Mouse (Mus musculus): ENCODE results near the gene Itpripl1. TPM values are rescaled to one million over a fixed set of nuclear protein-coding genes. Genes with fewer than 3 reads are reported as not detected.
"Not testable (repeated sequence)": the region's sequence is repeated elsewhere in the genome, so short reads cannot be mapped to it uniquely, and the experiment has no call there.

Itpripl1 gene
- total and polyA plus RNA-seq, 2 experiments from 2014 or later: 7.0 to 11.2 TPM

DNA sequence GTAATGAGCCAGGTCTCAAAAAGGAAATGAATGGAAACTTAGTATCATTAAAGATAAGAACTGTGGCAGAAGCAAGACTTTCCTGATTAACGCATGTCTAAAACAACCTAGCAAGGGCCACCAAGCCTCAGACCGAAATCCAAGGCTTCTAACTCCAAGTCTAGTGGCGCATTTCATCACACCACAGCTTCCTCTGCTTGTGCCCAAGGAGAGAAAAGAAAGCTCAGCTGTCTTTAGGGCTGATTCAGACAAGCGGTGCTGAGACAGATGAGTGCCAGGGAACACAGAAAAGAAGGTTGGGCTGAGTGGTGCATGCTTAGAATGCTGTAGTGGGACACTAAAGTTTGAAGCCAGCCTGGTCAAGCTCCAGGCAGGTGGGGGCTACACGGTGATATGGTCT, 14.3 kb downstream of the Itpripl1 start:
- no peaks in the 10 kb centered on the region for H3K27me3 ChIP-seq (ENCODE audit: insufficient read depth, low read length)
- no peak overlapping the region for H3K9ac ChIP-seq (replicated peaks; ENCODE audit: low read length, poor library complexity, severe bottlenecking)
- no peaks in the 10 kb centered on the region for H3K36me3 ChIP-seq (ENCODE audit: insufficient read depth, low read length)
- H3K4me2 ChIP-seq (ENCODE audit: low read depth, low read length, poor library complexity, severe bottlenecking): no peak overlapping the region
- H3K9me3 ChIP-seq (ENCODE audit: low read length): no peaks in the 10 kb centered on the region
- DNase-seq (ENCODE audit: low spot score): no peak
- ATAC-seq (ENCODE audit: low FRiP score): no peak
- no peak overlapping the region for H3K27ac ChIP-seq (ENCODE audit: low read depth, low read length)
- no peak overlapping the region for H3K4me3 ChIP-seq (ENCODE audit: low read depth, low read length)
- WGBS: 81% methylated on average over 5 of the region's 5 CpGs
- no peaks in the 10 kb centered on the region for H3K4me1 ChIP-seq (ENCODE audit: insufficient read depth, low read length)
- TF ChIP-seq CTCF (IDR thresholded peaks at IDR 0.05): no peak

DNA sequence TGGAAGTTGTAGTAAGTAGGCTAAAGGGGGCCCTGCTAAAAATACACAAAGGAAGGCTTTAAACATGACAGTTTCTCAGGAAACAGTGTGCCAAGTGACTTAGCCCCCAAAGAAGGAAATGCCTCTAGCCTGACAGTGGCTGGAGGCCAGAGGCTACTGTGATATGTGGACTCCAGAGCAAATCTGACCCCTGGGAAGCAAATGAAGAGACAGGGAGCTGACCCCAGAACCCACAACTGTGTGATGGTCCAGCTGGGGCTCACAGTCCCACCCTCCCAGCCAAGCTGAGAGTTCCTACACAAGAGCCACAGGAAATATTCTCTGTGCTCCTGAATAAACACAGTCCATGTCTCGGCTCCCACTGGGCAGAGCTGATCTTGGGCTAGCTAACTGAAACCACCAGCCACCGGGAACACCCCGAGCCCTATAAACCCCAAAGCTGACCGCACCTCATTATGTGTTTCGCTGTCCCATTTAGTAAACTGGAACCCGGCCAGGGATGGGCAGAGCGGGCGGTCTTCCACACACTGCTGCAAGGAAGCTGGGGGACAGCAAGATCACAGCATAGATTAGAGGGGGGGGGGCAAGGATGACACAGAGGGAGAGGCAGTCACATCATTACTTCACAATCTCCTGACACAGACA, 21.5 kb downstream of the Itpripl1 start:
- H3K9ac ChIP-seq (replicated peaks; ENCODE audit: low read length, poor library complexity, severe bottlenecking): no peak overlapping the region
- H3K27ac ChIP-seq (ENCODE audit: low read depth, low read length): no peak overlapping the region
- TF ChIP-seq CTCF (IDR thresholded peaks at IDR 0.05): no peak
- H3K4me2 ChIP-seq (ENCODE audit: low read depth, low read length, poor library complexity, severe bottlenecking): no peak overlapping the region
- DNase-seq (ENCODE audit: low spot score) (peak; percentile 5), ATAC-seq (ENCODE audit: low FRiP score) (no peak)
- no peaks in the 10 kb centered on the region for H3K4me1 ChIP-seq (ENCODE audit: insufficient read depth, low read length)
- H3K36me3 ChIP-seq (ENCODE audit: insufficient read depth, low read length): no peaks in the 10 kb centered on the region
- H3K4me3 ChIP-seq (ENCODE audit: low read depth, low read length): no peak overlapping the region
- H3K27me3 ChIP-seq (ENCODE audit: insufficient read depth, low read length): no peaks in the 10 kb centered on the region
- WGBS: 89% methylated on average over 8 of the region's 8 CpGs
- no peaks in the 10 kb centered on the region for H3K9me3 ChIP-seq (ENCODE audit: low read length)

DNA sequence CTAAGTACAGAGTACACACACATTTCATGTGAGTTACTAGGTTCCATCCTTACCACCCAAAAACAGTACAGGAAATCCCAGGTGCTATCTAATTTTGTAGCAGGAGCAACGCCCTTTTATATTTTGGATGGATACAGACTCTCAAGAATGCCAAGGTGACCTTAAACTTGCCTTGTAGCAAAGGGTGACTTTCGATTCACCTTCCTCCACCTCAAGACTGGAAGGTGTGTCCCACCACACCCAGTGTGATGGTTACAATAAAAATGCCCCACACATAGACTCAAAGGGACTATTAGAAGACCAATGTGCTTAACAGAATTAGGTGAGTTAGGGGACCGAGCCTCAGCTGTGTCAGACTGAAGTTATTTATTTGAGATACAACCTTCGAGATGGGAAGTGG, 34.3 kb downstream of the Itpripl1 start:
- Histone ChIP-seq H3K4me1 (ENCODE audit: insufficient read depth, low read length) (no peaks in the 10 kb centered on the region), H3K4me2 (ENCODE audit: low read depth, low read length, poor library complexity, severe bottlenecking) (no peak overlapping the region), H3K4me3 (ENCODE audit: low read depth, low read length) (no peak overlapping the region), H3K36me3 (ENCODE audit: insufficient read depth, low read length) (peaks cover 11% of the 10 kb centered on the region), H3K9ac (replicated peaks; ENCODE audit: low read length, poor library complexity, severe bottlenecking) (no peak overlapping the region), H3K9me3 (ENCODE audit: low read length) (no peaks in the 10 kb centered on the region), H3K27me3 (ENCODE audit: insufficient read depth, low read length) (no peaks in the 10 kb centered on the region), H3K27ac (ENCODE audit: low read depth, low read length) (no peak overlapping the region)
- no peak for TF ChIP-seq CTCF (IDR thresholded peaks at IDR 0.05)
- ATAC-seq (ENCODE audit: low FRiP score) (no peak), DNase-seq (ENCODE audit: low spot score) (no peak)
- 96% methylated on average over 4 of the region's 4 CpGs for WGBS

DNA sequence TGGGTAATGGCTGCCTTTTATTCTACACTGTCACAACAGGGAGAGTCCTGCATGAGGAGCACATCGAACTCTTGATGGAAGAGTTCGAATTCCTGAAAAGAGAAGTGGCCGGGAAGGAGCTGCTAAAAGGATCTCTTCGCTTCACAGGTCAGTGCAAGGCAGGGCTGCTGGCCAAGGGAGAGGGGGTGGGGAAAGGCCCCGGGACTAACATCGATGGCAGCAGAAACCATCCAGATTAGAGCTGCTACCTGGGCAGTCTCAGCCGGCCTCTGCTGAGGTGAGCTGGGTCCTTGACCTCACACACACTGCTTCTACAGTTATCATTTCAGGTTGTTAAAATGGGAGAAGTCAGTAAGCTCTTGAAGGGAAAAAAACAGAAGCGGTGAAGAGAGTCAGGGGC, 51.2 kb downstream of the Itpripl1 start:
- 0 out of 2 replicates have a peak, but pooled peaks cover 3% of the 10 kb centered on the region for H3K36me3 ChIP-seq (ENCODE audit: insufficient read depth, low read length)
- H3K9ac ChIP-seq (replicated peaks; ENCODE audit: low read length, poor library complexity, severe bottlenecking): no peak overlapping the region
- TF ChIP-seq CTCF (IDR thresholded peaks at IDR 0.05): no peak
- no peak overlapping the region for H3K4me3 ChIP-seq (ENCODE audit: low read depth, low read length)
- no peak overlapping the region for H3K4me2 ChIP-seq (ENCODE audit: low read depth, low read length, poor library complexity, severe bottlenecking)
- no peak for DNase-seq (ENCODE audit: low spot score)
- H3K9me3 ChIP-seq (ENCODE audit: low read length): no peaks in the 10 kb centered on the region
- no peak overlapping the region for H3K27ac ChIP-seq (ENCODE audit: low read depth, low read length)
- H3K4me1 ChIP-seq (ENCODE audit: insufficient read depth, low read length): no peaks in the 10 kb centered on the region
- H3K27me3 ChIP-seq (ENCODE audit: insufficient read depth, low read length): no peaks in the 10 kb centered on the region
- 75% methylated on average over 8 of the region's 8 CpGs for WGBS
- no peak for ATAC-seq (ENCODE audit: low FRiP score)

DNA sequence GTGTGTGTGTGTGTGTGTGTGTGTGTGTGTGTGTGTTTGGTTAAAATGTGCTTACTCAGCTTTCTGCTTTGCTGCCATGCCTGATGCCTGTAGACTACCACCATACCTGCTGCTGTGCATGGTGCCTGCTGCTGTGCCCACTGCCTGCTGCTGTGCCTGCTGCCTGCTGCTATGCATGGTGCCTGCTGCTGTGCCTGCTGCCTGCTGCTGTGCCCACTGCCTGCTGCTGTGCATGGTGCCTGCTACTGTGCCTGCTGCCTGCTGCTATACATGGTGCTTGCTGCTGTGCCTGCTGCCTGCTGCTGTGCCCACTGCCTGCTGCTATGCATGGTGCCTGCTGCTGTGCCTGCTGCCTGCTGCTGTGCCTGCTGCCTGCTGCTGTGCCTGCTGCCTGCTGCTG, 53.1 kb downstream of the Itpripl1 start:
- H3K9ac ChIP-seq (replicated peaks; ENCODE audit: low read length, poor library complexity, severe bottlenecking); DNase-seq (ENCODE audit: low spot score); H3K27me3 ChIP-seq (ENCODE audit: insufficient read depth, low read length); H3K4me2 ChIP-seq (ENCODE audit: low read depth, low read length, poor library complexity, severe bottlenecking); ATAC-seq (ENCODE audit: low FRiP score); H3K36me3 ChIP-seq (ENCODE audit: insufficient read depth, low read length); H3K4me1 ChIP-seq (ENCODE audit: insufficient read depth, low read length); H3K4me3 ChIP-seq (ENCODE audit: low read depth, low read length); H3K27ac ChIP-seq (ENCODE audit: low read depth, low read length); H3K9me3 ChIP-seq (ENCODE audit: low read length): not testable (repeated sequence)

Other genes starting within 250 kb of the Itpripl1 start
- 41.5 and 45.7 TPM in 2 replicates for gene Sppl2a, start 210.2 kb downstream of the Itpripl1 start, total RNA-seq (2014; rRNA removed)
- 27.1 and 28.0 TPM in 2 replicates for gene Sppl2a, start 210.2 kb downstream of the Itpripl1 start, polyA plus RNA-seq (2015; fragmentation: Nextera tagmentation; extraction: Ambion mirVana)
- 13.1 and 17.0 TPM in 2 replicates for gene Ap4e1, start 134.7 kb downstream of the Itpripl1 start, total RNA-seq (2014; rRNA removed)
- 5.9 and 7.0 TPM in 2 replicates for gene Ap4e1, start 134.7 kb downstream of the Itpripl1 start, polyA plus RNA-seq (2015; fragmentation: Nextera tagmentation; extraction: Ambion mirVana)
- gene Blvra, start 72.8 kb downstream of the Itpripl1 start, total RNA-seq (2014; rRNA removed): 9.4 and 12.1 TPM in 2 replicates
- 29.4 and 30.6 TPM in 2 replicates for gene Blvra, start 72.8 kb downstream of the Itpripl1 start, polyA plus RNA-seq (2015; fragmentation: Nextera tagmentation; extraction: Ambion mirVana)
- gene Ncaph, start 9.5 kb downstream of the Itpripl1 start, total RNA-seq (2014; rRNA removed): 4.0 and 6.6 TPM in 2 replicates
- 6.3 and 6.7 TPM in 2 replicates for gene Ncaph, start 9.5 kb downstream of the Itpripl1 start, polyA plus RNA-seq (2015; fragmentation: Nextera tagmentation; extraction: Ambion mirVana)
- gene 1810024B03Rik, start 64.8 kb upstream of the Itpripl1 start, total RNA-seq (2014; rRNA removed): 0.66 TPM in 1 of 2 replicates, not detected in the other
- 0.96 and 1.2 TPM in 2 replicates for gene 1810024B03Rik, start 64.8 kb upstream of the Itpripl1 start, polyA plus RNA-seq (2015; fragmentation: Nextera tagmentation; extraction: Ambion mirVana)
- 95.1 and 106 TPM in 2 replicates for gene Snrnp200, start 64.9 kb upstream of the Itpripl1 start, total RNA-seq (2014; rRNA removed)
- gene Snrnp200, start 64.9 kb upstream of the Itpripl1 start, polyA plus RNA-seq (2015; fragmentation: Nextera tagmentation; extraction: Ambion mirVana): 32.5 and 32.9 TPM in 2 replicates
- gene Ciao1, start 104.4 kb upstream of the Itpripl1 start, total RNA-seq (2014; rRNA removed): 27.5 and 33.9 TPM in 2 replicates
- 23.9 and 29.8 TPM in 2 replicates for gene Ciao1, start 104.4 kb upstream of the Itpripl1 start, polyA plus RNA-seq (2015; fragmentation: Nextera tagmentation; extraction: Ambion mirVana)
- 108 and 131 TPM in 2 replicates for gene Tmem127, start 104.5 kb upstream of the Itpripl1 start, total RNA-seq (2014; rRNA removed)
- 74.0 and 75.5 TPM in 2 replicates for gene Tmem127, start 104.5 kb upstream of the Itpripl1 start, polyA plus RNA-seq (2015; fragmentation: Nextera tagmentation; extraction: Ambion mirVana)
- gene Stard7, start 126.8 kb upstream of the Itpripl1 start, total RNA-seq (2014; rRNA removed): 151 and 167 TPM in 2 replicates
- 100 and 104 TPM in 2 replicates for gene Stard7, start 126.8 kb upstream of the Itpripl1 start, polyA plus RNA-seq (2015; fragmentation: Nextera tagmentation; extraction: Ambion mirVana)
- 10.8 and 18.0 TPM in 2 replicates for gene Dusp2, start 192.7 kb upstream of the Itpripl1 start, total RNA-seq (2014; rRNA removed)
- 23.0 and 23.6 TPM in 2 replicates for gene Dusp2, start 192.7 kb upstream of the Itpripl1 start, polyA plus RNA-seq (2015; fragmentation: Nextera tagmentation; extraction: Ambion mirVana)
- not detected in 2 replicates for gene Astl, start 195.2 kb upstream of the Itpripl1 start, total RNA-seq (2014; rRNA removed)
- not detected in 2 replicates for gene Astl, start 195.2 kb upstream of the Itpripl1 start, polyA plus RNA-seq (2015; fragmentation: Nextera tagmentation; extraction: Ambion mirVana)
- 0.66 and 0.71 TPM in 2 replicates for gene Adra2b, start 219.8 kb upstream of the Itpripl1 start, total RNA-seq (2014; rRNA removed)
- 0.54 and 0.68 TPM in 2 replicates for gene Adra2b, start 219.8 kb upstream of the Itpripl1 start, polyA plus RNA-seq (2015; fragmentation: Nextera tagmentation; extraction: Ambion mirVana)